Mouse (Mus musculus) limb, embryonic 11.5 days (tissue): ENCODE data around the gene Zfhx3. TPM values are rescaled to one million over a fixed set of nuclear protein-coding genes. Genes with fewer than 3 reads are reported as not detected.
A peak's percentile ranks its signal among the peaks of the same experiment; 100 is the strongest.

Experiments used
- ATAC-seq: fragments of 200-750 bp; cut with Nextera tagmentation; 2 replicates; pipeline ENCODE4 v1.8.0; 2017; ENCODE audit warnings: low read depth; ENCODE audit not compliant: insufficient number of reproducible peaks, low FRiP score, low TSS enrichment
- DNase-seq: peaks from one replicate; pipeline ENCODE4 v3.0.0-alpha.2; 2015; ENCODE audit warnings: low spot score
- H3K27ac ChIP-seq: fragments of 300-500 bp; sonication (generic); replicated peaks from 2 replicates; pipeline ENCODE4 v1.5.1; 2014; ENCODE audit warnings: low read depth, mild to moderate bottlenecking, low read length
- H3K27me3 ChIP-seq: fragments of 300-500 bp; sonication (generic); 2 replicates; pipeline ENCODE4 v1.6.1; 2014; ENCODE audit warnings: mild to moderate bottlenecking, low read length, mixed read lengths; ENCODE audit not compliant: control insufficient read depth, insufficient read depth
- H3K36me3 ChIP-seq: fragments of 300-500 bp; sonication (generic); 2 replicates; pipeline ENCODE4 v1.6.1; 2014; ENCODE audit warnings: mild to moderate bottlenecking, low read length, moderate library complexity, mixed read lengths; ENCODE audit not compliant: control insufficient read depth, insufficient read depth
- H3K4me1 ChIP-seq: fragments of 300-500 bp; sonication (generic); 2 replicates; pipeline ENCODE4 v1.6.1; 2014; ENCODE audit warnings: low read length, mixed read lengths; ENCODE audit not compliant: control insufficient read depth, insufficient read depth
- H3K4me2 ChIP-seq: fragments of 300-500 bp; sonication (generic); 2 replicates; pipeline ENCODE4 v1.6.1; 2014; ENCODE audit warnings: low read depth, mild to moderate bottlenecking, moderate library complexity; ENCODE audit not compliant: severe bottlenecking
- H3K4me3 ChIP-seq: fragments of 300-500 bp; sonication (generic); 2 replicates; pipeline ENCODE4 v1.5.1; 2014; ENCODE audit warnings: low read depth, low read length
- H3K9ac ChIP-seq: fragments of 300-500 bp; sonication (generic); 2 replicates; pipeline ENCODE4 v1.6.1; 2014; ENCODE audit warnings: mild to moderate bottlenecking, low read length
- H3K9me3 ChIP-seq: fragments of 300-500 bp; sonication (generic); 2 replicates; pipeline ENCODE4 v1.6.1; 2016; ENCODE audit warnings: low read length; ENCODE audit not compliant: control insufficient read depth
- WGBS: fragments of 180-500 bp; shearing (Covaris S2); extraction: QIAGEN DNeasy Blood & Tissue Kit; methylation state at CpG from one replicate; pipeline ENCODE4 v1.1.7; 2014; 5-methylcytosine and 5-hydroxymethylcytosine counted together
- polyA plus RNA-seq: library from polyadenylated mRNA; unstranded; fragments of >200 nt; fragmentation: Nextera tagmentation; extraction: Ambion mirVana; gene quantifications from 2 replicates; pipeline ENCODE4 v1.2.1, GENCODE M21; 2014

Zfhx3 gene
- polyA plus RNA-seq, 1 experiment from 2014 or later = 36.4 TPM

DNA sequence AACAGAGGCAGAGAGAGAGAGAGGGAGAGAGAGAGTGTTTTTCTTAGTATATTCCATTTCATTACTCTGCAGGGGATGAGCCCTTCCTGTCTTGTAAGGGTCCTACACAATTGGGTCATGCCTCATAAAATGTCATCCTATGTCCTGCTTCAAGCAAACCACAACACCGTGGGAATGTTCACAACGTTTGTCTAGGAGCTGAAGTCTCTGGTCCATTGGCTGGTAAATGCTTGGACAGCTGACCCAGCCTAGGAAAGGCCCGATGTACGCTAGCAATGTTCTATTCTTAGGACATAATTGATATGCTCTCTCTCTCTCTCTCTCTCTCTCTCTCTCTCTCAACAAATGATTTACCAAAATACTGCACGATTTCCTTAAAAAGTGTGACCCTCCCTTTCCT is 666.2 kb downstream of the Zfhx3 start:
- no peak for ATAC-seq
- Histone ChIP-seq H3K4me2 (no peak overlapping the region), H3K4me3 (no peak overlapping the region), H3K9ac (no peak overlapping the region), H3K27ac (no peak overlapping the region), H3K36me3 (no peaks in the 10 kb centered on the region), H3K4me1 (0 out of 2 replicates have a peak, but pooled peaks cover 5% of the 10 kb centered on the region), H3K9me3 (no peaks in the 10 kb centered on the region), H3K27me3 (no peaks in the 10 kb centered on the region)
- DNase-seq = no peak
- WGBS = 88% methylated on average over 5 of the region's 5 CpGs

DNA sequence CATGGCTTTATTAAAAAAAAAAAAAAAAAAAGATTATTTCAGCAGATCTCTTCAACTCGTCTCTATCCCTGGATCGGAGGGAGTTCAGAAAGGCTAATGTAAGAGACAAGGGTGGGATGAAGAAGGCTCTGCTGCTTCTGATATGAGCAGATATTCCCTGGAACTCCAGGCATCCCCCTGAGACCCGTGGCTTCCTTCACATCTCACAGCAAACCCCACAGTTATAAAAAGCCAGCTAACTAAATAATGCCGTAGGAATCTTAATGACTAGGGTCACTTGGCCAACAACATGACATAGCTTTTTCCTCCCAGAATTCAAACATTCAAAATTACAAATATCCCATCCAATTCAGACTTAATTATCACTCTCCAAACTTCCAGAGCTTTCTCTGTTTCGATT is 666.7 kb downstream of the Zfhx3 start:
- Histone ChIP-seq H3K4me3 (no peak overlapping the region), H3K27me3 (no peaks in the 10 kb centered on the region), H3K4me1 (0 out of 2 replicates have a peak, but pooled peaks cover 5% of the 10 kb centered on the region), H3K9me3 (no peaks in the 10 kb centered on the region), H3K27ac (no peak overlapping the region), H3K4me2 (no peak overlapping the region), H3K9ac (no peak overlapping the region), H3K36me3 (no peaks in the 10 kb centered on the region)
- ATAC-seq = no peak
- 86% methylated on average over 5 of the region's 5 CpGs for WGBS
- no peak for DNase-seq

DNA sequence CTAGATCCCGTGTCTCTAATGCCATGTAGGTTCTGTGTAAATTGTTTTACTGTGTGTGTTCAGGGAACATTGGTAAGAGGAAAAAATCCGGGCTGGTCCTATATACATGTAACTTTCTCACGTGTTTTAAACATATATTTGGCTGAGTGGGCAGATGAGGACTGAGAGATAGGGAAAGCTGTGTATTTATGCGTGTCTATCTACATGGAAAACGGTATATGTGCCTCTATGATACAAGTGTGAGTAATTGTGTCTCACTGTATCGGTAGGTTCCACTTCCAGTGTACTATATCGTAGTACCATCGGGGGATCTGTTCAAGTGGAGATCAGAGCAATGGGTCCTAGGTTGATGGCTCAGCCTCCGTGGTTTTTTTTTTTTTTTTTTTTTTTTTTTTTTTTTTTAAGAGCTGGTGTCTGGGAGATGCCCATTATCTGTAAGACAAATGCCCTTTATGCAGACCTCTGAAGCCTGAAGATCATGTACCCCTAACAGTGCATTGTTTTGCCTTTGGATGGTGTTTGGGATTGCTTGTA is 668.8 kb downstream of the Zfhx3 start:
- 92% methylated on average over 9 of the region's 9 CpGs for WGBS
- Histone ChIP-seq H3K27ac (no peak overlapping the region), H3K9ac (no peak overlapping the region), H3K36me3 (no peaks in the 10 kb centered on the region), H3K4me1 (0 out of 2 replicates have a peak, but pooled peaks cover 5% of the 10 kb centered on the region), H3K4me3 (no peak overlapping the region), H3K27me3 (no peaks in the 10 kb centered on the region), H3K4me2 (no peak overlapping the region), H3K9me3 (no peaks in the 10 kb centered on the region)
- DNase-seq (no peak), ATAC-seq (no peak)

- Histone ChIP-seq H3K4me3 (no peak overlapping the region), H3K9me3 (no peaks in the 10 kb centered on the region), H3K36me3 (no peaks in the 10 kb centered on the region), H3K4me1 (0 out of 2 replicates have a peak, but pooled peaks cover 5% of the 10 kb centered on the region), H3K4me2 (no peak overlapping the region), H3K27me3 (no peaks in the 10 kb centered on the region), H3K9ac (no peak overlapping the region), H3K27ac (no peak overlapping the region)
- ATAC-seq = no peak
- 67% methylated on average over 11 of the region's 11 CpGs for WGBS
- no peak for DNase-seq
Measured at GRCm38 (mm10) chr8:108611792-108612413, 669.5 kb downstream of the Zfhx3 start.

DNA sequence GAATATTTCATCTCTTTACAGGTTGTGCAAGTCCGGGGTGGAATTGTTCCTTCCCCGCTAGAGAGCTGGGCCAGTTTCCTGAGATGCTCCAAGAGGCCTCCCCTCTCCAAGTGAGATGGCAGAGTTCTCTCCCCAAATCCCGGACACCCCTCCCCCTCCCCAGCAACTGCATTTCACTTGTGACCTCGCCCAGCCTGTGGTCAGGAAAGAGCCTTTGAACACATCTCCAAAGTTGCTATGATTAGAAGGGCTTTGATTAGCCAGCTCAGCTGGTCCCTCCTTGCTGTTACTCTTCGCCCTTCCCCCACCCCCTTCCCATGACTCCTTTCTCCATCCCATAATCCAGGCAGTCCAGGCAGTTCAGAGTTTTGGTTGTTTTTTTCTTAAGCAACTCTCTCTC is 670.4 kb downstream of the Zfhx3 start:
- 16% methylated on average over 5 of the region's 5 CpGs for WGBS
- ATAC-seq (no peak), DNase-seq (peak; percentile 50)
- Histone ChIP-seq H3K4me1 (0 out of 2 replicates have a peak, but pooled peaks cover 5% of the 10 kb centered on the region), H3K36me3 (no peaks in the 10 kb centered on the region), H3K4me2 (no peak overlapping the region), H3K4me3 (no peak overlapping the region), H3K9ac (no peak overlapping the region; the same call in 1 of the 2 replicates), H3K9me3 (no peaks in the 10 kb centered on the region), H3K27ac (no peak overlapping the region), H3K27me3 (no peaks in the 10 kb centered on the region)

DNA sequence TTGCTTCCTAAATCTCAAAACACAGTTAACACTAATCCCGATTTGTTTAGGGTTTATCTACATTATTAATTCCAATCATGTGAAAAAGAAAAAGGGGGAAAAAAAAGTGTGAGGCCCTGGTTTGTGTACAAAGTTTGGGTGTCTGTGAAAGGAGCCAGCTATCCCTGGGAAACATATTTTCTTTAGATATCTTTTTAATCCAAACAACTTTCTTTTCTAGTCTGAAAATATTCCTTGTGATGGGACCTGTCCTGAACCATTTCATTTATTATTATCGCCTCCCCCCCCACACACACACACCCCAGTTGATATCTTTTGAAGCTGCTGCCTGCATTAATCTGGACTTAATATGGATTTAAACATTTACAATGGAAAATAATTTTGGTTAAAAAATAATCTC is 670.8 kb downstream of the Zfhx3 start:
- DNase-seq (no peak), ATAC-seq (no peak)
- Histone ChIP-seq H3K4me1 (0 out of 2 replicates have a peak, but pooled peaks cover 5% of the 10 kb centered on the region), H3K9ac (no peak overlapping the region), H3K9me3 (no peaks in the 10 kb centered on the region), H3K27ac (no peak overlapping the region), H3K36me3 (no peaks in the 10 kb centered on the region), H3K27me3 (no peaks in the 10 kb centered on the region), H3K4me2 (no peak overlapping the region), H3K4me3 (no peak overlapping the region)
- 61% methylated on average over 2 of the region's 2 CpGs for WGBS

GRCm38 (mm10) chr8:108621296-108621695 is 678.9 kb downstream of the Zfhx3 start:
- Histone ChIP-seq H3K9me3 (no peaks in the 10 kb centered on the region), H3K4me3 (no peak overlapping the region), H3K27ac (no peak overlapping the region), H3K9ac (no peak overlapping the region), H3K27me3 (no peaks in the 10 kb centered on the region), H3K4me1 (peaks cover 6% of the 10 kb centered on the region; the same call in 1 of the 2 replicates), H3K36me3 (no peaks in the 10 kb centered on the region), H3K4me2 (no peak overlapping the region)
- 11% methylated on average over 7 of the region's 7 CpGs for WGBS
- DNase-seq (peak; percentile 33), ATAC-seq (no peak)

GRCm38 (mm10) chr8:108623660-108624059 is 681.2 kb downstream of the Zfhx3 start:
- peaks cover 6% of the 10 kb centered on the region; the same call in 1 of the 2 replicates for H3K4me1 ChIP-seq
- 42% methylated on average over 5 of the region's 5 CpGs for WGBS
- no peak overlapping the region for H3K4me2 ChIP-seq
- H3K27ac ChIP-seq = no peak overlapping the region
- no peaks in the 10 kb centered on the region for H3K9me3 ChIP-seq
- no peak overlapping the region for H3K4me3 ChIP-seq
- ATAC-seq = no peak
- no peak for DNase-seq
- no peaks in the 10 kb centered on the region for H3K36me3 ChIP-seq
- H3K9ac ChIP-seq = no peak overlapping the region
- H3K27me3 ChIP-seq = no peaks in the 10 kb centered on the region
